Mouse (Mus musculus) fat pad, adult 2 months (tissue): ENCODE data around the gene Magi1.

Source experiments
- DNase-seq: peaks from one replicate; pipeline ENCODE4 v3.0.0-alpha.2; 2011; ENCODE audit warnings: low read depth, low spot score; ENCODE audit errors: extremely low read depth

The Magi1 gene

DNA sequence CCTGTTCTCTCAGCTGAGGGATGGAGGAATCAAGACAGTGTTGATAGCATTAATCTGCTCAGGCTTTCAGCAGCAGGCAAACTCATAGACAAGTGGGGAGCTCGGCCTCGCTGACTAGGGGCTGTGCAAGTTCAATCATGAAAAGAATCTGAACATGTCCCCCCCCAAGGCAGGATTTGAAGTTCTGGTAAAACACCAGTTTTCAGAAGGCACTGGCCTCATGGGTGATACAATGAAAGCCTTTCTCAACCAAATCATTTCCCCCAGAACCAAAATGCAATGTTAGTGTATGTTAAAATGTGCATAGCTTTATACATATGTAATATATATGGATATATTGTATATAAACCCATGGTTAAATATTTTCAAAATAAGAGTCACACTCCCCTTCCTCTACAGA, 372.3 kb downstream of the Magi1 start:
- no peak for DNase-seq

DNA sequence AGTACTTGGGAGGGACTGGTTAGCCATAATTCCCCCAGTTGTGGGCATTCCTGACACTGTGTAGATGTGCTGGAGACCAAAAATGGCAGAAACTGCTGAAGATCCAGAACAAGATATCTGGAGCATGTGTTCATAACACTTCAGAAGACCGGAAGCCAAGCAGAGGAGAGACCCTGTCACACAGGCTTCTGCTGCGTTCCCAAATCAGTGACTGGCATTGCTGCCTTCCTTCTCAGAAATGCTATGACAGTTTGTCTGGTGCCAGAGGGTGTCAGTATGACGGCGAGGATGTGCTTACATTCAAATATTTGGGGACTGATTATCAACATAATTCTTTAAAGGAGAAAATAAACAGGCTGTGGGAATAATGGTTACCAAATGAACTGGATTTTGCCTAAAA, 373.7 kb downstream of the Magi1 start:
- DNase-seq: no peak

DNA sequence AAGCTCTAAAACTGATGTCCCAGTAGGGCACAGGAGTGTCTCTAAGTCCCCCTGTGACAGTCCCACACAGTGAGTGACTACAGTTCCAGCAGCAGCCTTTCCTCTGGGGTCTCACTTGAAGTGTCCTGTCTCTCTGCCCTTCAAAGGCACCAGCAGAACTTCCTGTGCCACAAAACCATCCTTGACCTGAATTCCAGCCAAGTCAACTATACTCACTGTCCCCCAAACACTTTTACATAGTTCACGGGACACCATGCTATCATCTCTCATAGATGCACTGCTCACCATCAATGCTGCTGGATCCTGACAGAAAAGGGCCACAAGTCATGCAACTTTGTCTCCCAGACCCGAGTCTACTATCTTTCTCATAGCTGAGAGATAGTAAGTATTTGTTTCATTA, 378.7 kb downstream of the Magi1 start:
- DNase-seq: no peak

DNA sequence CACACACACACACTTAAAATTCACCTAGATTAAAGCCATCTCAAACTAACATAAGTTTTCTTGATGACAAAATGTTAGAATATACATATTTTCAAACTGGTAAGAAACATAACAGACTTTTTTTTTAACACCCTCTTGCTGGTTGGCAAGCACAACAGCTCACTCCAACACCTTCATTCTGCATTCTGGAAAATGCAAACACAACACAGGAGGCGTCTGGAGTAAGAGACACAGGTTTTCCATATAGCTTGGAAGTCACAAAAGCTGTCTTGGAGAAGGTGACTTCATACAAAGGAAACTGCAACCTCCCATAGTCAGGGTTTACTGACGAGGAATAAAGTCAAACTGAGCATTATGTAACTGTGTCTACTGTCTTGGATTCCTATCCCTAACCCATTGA, 381.5 kb downstream of the Magi1 start:
- DNase-seq: no peak

DNA sequence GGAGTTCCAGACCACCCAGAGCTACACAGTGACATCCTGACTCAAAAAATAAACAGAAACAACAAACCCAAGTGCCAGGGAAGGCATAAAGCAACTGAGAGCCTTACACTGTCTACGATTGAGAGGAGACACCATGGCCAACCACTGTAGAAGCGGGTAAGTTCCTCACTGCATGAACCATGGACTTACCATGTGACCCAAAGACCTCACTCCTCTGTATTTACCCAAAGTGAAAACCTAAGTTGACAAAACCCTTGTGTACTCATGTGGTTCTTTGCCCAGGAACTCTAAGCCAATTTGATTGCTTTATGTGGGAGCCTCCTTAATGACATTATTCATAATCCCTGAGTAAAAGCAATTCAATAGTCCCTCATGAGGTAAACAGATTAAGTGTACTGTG, 382.3 kb downstream of the Magi1 start:
- no peak for DNase-seq

DNA sequence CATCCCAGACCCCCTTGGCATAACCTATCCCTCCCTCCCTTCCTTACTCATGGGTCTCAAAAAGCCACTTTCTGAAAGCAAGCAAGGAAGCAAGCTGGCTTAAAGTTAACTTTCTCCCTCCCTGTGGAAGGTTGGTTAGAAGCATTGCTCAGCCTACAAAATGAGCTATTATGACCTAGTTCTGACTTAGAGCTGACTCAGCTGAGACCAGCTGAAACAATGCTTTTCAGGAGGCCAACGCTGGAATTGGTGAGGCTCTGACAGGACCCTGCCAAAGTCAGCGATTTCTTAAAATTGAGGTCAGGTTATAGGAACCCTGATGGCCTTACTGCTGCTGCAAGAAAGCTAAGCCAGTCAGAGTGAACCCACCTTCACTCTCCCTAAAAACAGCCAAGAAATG, 386.2 kb downstream of the Magi1 start:
- no peak for DNase-seq

DNA sequence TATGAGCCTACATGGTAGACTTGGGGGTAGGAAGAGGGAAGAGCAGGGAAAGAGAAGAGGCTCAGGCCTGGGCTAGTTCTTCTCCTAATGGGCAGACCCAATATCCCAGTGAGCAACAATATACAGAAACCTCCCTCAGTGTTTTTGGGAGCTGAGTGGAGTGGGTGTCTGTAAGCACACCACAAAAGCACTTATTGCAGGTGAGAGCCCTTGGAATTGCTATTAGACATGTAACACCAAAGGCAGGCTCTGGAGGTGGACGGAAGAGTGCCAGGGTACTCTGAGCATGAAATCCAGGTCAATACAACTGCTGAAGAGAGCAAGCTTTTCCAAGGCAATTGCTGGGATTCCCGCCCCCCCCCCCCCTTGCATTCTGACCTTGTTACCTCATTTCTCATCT, 388.0 kb downstream of the Magi1 start:
- no peak for DNase-seq

DNA sequence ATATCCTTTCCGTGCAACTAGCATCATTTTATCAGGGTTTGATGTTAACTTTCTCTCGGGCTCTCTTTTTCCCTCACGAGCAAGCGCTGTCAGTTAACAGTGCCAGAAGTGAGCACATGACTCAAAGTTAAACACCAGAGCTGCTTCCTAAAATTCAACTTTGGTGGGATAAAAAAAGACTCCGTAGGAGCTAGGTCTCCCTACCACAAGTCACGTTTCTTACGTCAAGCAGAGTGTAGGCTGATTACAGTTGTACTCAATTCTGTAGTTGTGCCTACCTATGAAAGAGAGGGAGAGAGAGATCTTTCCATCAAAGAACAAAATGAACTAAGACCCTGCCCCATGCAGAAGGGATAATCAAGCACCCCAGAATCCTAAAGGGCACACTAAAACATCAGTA, 389.8 kb downstream of the Magi1 start:
- DNase-seq: no peak

DNA sequence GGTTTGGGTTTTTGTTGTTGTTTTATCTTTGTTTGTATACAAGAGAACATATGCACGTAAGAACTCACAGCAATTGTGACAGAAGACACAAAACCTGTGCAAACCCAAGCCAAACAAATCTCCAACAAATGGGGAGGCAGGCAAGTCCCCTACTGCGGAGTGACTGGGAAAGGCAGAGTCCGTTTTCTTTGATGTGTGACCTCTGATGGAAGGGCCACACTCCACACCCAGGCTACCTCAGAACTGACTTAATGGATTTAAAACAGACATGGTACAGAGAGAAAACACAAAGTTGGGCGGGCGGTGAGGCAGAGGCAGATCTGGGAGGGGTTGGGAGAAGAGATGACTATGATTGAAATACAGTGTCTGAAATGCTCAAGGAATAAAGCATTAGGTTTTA, 390.8 kb downstream of the Magi1 start:
- no peak for DNase-seq

DNA sequence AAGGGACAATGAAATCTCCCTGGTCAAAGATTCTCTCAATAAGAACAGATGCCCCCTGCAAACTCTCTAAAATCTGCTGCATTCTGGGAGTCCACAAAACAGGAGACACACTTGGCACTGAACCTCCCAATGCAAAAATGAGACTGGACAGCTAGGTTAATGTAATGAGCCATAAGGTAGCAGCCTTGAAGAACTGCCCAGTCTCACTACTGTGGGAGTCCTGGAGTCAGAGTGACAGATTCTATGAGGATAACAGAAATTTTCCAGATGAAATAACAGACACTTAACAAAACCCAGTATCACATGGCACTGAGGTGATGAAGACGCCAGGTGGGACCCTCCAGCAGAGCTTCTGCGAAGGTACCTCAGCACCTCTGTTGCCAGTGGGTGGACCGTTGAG, 393.7 kb downstream of the Magi1 start:
- DNase-seq: no peak

DNA sequence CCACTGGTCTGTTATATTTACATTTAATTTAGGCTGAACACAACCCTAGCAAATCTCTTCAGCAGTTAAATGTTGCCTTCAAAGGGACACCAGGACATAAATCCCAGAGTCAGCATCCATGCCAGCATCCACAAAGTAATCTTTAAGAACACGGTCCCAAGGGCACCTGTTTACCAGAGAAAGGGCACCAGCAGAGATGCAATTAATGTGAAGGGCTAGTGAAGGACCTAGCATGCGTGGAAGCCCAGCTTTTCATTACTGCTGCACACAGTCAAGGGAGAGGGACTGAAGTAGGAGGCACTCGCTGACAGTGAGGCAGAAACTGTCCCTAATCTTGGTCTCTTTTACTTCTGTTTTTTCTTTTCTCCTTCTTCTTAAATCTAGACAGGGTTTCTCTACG, 406.4 kb downstream of the Magi1 start:
- no peak for DNase-seq

DNA sequence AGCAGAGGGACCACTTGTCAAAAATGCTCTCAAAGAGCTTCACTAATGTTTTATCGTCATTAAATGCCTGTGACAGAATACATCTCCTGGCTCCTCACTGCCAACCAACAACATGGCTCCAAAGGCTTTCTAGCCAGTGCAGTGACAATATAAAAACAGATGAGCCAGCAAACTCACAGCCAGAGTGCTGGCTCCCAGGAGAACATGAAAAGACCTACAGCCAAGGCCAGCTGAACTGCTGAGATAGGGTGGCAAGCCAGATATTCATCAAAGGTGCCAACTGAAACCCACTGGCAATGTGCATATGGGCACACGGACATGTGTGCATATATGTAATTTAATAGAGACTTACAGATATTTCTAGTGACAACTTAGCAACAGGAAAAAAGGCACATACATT, 408.8 kb downstream of the Magi1 start:
- DNase-seq: no peak

DNA sequence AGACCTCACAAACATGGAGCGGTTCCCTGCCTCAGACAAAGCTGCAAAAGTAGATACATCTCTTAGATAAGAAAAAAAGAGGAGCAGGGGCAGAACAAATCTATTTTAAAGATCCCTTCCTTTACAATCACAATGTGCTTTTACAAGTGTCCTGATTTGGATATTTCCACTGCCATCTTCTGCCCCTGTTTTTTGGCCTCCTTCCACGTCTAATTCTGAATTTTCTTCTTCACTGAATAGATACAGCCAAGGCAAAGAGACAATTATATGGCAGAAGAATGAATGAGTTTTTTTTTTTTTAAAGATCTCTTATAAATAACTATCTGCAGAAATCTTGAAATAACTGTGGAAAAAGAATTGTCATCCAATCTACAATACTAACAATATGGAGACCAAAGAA, 409.3 kb downstream of the Magi1 start:
- no peak for DNase-seq

DNA sequence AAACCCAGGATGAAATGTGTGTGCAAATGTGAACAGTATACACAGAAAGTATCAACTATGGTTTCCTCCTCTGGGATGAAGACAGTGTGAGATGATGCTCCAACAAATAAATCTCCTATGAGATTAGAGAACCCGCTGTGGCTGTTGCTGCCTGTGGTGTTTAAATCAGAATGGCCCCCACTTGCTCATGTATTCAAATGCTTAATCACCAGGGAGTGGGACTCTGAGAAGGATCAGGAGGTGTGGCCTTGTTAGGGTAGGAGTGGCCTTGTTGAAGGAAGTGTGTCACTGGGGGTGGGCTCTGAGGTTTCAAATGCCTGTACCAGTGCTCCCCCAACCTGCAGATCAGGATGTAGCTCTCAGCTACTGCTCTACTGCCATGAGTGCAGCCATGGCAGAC, 410.2 kb downstream of the Magi1 start:
- DNase-seq: no peak

DNA sequence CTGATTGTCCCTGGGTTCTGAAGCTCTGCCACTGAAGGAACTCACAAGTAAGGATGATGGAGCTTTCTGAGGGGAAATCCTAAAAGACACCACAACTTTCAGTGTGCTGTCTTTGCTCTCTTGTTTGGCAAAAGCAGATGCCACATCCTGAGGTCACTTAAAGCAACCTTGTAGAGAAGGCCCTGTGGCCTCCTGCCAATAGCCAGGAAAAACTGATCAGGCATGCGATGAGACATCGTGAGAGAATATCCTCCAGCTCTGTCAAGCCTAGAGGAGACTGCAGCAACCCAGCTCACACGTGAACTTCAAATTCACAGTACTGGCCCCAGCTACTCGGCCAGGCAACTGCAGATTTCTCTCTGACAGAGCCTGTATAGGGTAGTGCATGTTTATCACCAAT, 412.2 kb downstream of the Magi1 start:
- no peak for DNase-seq

DNA sequence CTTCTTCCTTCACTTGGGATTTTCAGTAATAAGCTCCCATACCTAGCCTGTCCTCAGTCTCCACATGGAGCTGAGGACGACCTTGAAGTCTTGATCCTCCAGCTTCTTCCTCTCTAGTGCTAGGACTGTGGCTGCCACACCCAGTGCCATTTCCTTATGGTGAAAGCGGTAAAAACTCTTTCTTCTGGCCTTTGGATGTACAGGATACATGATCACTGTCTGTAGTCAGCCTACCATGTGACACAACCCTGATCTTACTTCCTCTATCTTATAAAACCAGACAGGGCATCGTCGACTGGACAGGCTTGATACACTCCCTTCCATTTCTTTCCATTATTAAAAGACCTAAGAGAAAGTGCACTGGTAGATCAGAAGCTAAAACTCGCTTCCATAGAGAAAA, 413.7 kb downstream of the Magi1 start:
- no peak for DNase-seq

DNA sequence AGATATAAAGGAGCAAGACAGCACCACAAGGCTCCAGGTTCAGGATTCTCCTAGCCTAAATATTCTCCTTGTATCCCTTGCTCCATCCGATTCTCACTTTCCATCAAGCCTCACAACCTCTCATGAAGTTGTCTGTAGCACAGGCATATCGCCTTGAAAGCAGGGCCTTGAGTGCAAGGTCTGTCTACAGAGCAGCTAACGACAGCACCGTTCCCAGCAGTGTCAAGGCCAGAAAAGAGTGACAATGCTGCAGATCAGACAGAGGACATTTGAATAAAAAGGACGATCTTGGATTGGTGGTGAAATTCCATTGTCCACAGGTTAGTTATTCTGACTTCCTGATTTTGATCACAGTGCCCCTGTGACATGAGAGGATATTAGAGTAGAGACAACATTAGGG, 421.5 kb downstream of the Magi1 start:
- no peak for DNase-seq

DNA sequence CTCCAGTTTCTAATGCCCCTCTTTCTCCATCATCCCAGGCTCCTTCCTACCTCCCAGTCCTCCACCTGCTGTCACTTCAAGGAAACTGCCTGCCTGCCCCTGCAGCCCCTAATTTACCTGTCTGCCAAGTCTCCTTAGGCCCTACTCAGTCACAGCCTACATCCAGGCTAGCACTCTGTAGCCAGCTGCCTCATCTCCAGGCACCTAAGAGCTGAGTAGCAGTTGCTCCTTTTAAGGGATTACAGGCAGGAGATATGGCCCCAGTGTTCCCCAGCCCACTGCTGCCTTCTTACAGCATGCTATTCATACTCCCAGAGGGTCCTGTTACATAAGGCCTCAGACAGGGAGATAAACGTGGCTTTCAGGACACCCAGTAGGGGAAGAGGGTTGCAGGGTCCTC, 426.9 kb downstream of the Magi1 start:
- DNase-seq: no peak

DNA sequence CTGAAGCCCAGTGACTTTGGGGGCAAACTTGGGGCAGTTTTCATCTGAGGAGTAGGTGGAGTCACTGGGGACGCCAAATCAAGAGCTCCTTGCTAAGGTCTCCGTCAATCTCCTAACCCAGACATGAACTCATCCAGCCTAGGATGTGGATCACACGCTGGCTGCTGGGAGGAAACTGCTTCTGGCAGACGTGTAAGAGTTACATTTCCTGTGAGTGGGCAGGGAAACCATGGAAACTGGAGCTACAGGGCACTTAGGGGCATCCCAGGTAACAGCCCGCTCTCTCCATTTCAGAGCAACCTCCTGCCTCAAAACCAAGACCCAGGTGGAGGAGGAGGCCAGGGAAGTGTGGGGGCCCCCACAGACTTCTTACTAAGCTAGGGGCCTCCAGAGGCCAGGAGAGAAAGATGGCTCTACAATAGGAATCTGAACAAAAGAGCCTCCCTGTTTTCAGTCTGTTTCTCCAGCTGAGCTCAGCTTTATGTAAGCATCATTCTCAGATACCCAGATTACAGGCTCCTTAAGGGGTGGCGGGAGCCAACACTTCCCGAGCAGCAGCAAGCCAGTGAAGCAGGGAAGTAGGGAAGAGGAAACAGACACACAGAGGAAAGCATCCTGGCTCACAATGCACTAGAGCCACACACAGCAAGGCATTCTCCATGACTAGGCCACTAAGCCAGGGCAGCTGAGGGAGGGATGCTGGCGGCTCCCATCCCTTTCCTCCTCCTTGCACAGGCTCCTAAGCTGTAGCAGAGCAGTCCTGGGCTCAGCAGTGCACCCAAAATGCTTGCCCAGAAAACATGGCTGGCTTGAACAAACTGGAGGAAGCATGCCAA, 427.7 kb downstream of the Magi1 start:
- DNase-seq: no peak

DNA sequence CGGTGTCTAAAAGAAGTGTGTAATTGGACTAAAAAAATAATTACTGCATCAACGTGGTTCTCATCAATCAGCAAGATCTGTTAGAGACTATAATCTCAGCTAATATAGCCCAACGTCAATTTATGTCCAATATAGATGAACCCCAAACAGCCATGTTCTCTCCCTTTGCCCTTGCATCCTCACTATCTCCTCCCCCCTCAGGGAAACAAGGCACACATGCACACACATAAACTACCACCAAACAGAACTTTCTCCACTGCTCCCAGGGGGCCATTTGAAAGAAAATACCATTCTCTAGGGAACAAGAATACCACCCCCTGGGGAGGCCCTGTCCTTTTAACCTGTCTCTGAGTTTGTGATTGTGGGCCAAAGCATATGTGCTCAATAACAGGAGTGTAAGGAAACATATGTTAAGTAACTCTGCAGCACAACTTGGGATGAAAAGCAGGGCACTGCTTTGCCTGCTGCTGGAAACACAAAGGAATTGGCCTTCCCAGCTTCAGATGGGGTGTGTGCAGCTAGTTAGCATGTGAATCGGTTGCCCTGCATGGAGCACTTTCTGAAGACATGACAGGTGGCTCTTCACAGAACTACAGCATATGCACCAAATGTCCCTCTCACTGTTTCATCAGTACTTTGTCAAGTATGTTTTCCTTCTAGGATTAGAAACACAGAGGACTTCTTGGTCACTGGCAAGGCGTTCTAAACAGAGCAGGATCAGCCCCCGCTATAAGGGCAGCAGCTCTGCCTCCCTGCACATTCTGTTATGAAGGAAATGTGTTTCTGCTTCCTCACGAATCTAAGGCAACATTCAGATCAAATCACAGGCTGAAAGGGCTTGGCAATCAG, 434.6 kb downstream of the Magi1 start:
- DNase-seq: no peak

DNA sequence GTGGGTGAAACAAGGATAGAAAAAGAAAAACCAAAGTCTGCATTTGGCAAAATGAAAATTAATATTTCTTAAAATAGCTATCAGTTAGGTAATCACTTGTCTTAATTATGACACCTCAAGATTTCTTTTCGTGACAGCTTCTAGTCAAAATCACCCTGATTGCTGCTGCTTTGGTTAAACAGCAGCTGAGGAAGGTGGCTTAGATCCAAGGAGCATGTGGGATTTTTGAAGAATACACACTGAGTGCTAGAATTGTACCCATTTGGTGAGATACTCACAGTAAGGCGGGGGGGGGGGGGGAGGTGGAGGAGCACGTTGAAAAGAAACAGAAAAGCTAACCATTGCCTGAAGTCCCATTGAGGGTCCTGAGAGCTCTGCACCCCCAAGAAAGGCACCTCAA, 438.2 kb downstream of the Magi1 start:
- DNase-seq: no peak

DNA sequence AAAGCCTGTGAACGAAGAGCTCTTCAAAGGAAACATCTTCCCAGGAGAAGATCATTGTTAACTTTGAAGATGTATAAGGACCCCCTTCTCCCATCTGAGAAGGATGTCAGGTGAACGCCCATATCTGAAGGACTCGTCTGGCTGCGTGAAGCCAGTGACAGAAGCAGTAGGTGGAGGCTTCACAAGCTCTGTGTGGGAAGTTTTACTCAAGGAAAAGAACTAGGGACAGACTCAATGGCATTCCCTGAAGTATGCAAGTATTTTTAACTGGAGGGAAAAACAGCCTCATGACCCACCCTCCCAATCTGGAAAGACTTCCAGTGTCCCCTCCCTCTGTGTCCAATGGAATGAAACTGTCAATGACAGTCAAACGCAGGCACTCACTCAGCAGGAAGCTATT, 438.6 kb downstream of the Magi1 start:
- DNase-seq: no peak
